Mouse (Mus musculus): ENCODE results near the gene Fpgs.

GRCm38 (mm10) chr2:32682721-32683417 is 21.1 kb downstream of the Fpgs start:
- TF ChIP-seq CTCF (conservative IDR thresholded peaks at IDR 0.05; ENCODE audit: low read length): no peak
- TF ChIP-seq NANOG (IDR thresholded peaks at IDR 0.05; ENCODE audit: borderline replicate concordance, low read length): no peak
- no peak for TF ChIP-seq POU5F1 (IDR thresholded peaks at IDR 0.05; ENCODE audit: borderline replicate concordance, low read length)

All from E14TG2a.4 (cell line).